Mouse (Mus musculus) CD8-positive naive resting alpha-beta T cell, adult 2 months (primary cell): Measurements from ENCODE around the gene Tmem262.

Source experiments
- DNase-seq, 2 experiments: peaks; one replicate each; pipeline ENCODE4 v3.0.0; 2022; ENCODE audit warnings: low read depth in 2 of 2, low spot score in 2 of 2

Gene Tmem262

DNA sequence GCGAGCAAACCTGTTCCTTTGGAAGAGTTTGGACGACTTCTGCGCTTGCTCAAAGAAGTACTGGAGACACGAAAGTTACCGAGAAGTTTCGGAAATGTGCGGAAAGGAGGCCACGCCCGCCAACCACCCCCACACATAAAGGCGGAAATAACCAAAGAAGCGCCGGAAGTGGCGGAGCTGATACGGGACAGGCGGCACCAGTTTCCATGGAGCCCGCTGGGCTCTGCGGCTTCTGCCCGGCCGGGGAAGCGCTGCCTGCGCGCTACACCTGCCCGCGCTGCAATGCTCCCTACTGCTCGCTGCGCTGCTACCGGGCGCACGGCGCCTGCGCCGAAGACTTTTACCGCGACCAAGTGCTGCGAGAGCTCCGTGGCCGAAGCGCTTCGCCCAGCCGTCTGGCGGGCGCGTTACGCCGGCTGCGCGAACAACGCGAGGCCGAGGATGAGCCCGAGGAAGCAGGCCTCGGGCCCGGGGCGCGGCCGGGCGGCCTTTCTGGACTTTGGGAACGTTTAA lies 18.8 kb upstream of the Tmem262 start, which contains the start of gene Znhit2:
Gene Znhit2 (plus strand): TSS at position 172 of the 513 bp plus-strand sequence.
- peak; percentile 92 to 95 for DNase-seq

DNA sequence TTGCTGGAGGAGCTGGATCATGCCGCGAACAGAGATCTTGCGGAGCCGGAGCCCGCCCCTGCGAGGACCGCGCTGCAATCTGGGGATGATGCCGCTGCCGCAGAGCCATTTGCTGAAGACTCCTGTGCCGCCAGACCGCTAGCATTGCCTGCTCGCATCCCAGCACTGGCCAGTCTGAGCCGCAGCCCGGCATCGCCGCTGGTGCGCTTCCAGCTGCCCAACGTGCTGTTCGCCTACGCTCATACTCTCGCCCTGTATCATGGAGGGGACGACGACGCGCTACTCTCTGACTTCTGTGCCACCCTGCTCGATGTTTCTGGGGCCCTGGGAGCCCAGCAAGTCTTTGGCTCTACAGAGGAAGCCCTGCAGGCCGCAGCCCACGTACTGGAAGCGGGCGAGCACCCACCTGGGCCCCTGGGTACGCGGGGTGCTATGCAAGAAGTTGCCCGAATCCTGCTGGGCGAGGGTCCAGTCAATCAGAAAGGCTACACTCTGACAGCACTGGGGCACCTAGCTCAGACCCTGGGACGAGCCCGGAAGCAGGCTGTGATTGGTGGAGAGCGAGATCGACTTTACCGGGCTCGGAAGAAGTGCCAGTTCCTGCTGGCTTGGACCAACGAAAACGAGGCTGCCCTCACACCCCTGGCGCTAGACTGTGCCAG lies 18.1 kb upstream of the Tmem262 start:
- peak; percentile 35 to 36 for DNase-seq

DNA sequence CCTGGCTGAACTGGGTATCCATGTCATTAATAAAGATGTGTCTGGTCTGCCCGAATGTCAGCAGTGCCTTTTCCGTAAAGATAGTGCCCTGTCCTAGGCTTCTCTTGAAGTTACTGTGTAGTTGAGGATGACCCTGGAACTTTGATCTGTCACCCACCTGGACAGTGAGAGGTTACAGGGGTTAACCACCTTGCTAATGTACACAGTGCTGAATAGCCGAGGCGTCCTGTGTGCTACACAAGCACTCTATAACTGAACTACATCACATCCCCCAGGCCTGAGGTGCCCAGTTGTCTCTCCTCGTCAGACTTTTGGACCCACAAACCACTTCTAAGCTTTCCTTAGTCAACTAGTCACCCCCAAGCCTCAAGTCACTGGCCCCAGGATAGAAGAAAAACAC lies 17.4 kb upstream of the Tmem262 start:
- DNase-seq = no peak

- no peak for DNase-seq
These were observed 16.8 kb upstream of the Tmem262 start for GRCm38 (mm10) chr19:6063081-6063480.

- DNase-seq = no peak
These were observed 13.3 kb upstream of the Tmem262 start for GRCm38 (mm10) chr19:6066571-6066970.

- DNase-seq = peak; percentile 79 to 89
These were observed 12.7 kb upstream of the Tmem262 start for GRCm38 (mm10) chr19:6067011-6067723.

DNA sequence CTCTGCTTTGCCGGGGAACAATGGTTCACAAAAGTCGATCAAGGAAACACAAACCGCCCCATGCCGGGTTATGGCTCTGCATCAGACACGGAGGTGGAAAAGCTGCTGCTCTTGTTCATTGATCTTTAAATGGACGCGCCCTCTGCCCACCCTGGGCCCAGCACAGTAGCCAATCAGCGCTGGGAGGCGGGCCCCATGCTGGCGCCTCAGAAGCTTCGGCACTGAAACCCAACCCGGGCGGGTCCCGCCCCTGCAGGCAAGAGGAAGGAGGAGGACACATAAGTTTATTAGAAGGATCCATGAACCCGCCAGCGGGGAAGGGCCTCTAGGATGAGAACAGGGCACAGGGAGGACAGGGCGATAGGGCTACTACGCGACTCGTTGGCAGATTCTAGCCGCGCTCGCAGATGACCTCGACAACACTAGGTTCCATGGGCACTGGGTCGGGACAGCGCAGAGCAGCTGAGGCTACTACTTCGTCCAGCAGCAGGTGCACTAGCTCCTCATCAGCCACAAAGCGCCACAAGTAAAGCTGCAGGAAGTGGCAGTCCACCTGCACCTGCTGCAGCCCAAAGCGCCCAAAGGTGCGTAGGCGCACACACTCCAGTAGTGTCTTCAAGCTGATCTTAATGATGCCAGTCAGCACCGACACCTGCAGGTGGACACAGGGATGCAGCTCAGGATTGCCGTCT lies 12.0 kb upstream of the Tmem262 start, which contains the start of gene Tm7sf2:
Gene Tm7sf2 (minus strand): TSS at position 650 of the 692 bp plus-strand sequence.
- peak; percentile 84 to 85 for DNase-seq

- peak in 1 of 2 experiments; percentile 19 for DNase-seq
These were observed 10.9 kb upstream of the Tmem262 start for GRCm38 (mm10) chr19:6068951-6069350.

GRCm38 (mm10) chr19:6069851-6070250 lies 10.0 kb upstream of the Tmem262 start:
- no peak for DNase-seq

- no peak for DNase-seq
These were observed 9.1 kb upstream of the Tmem262 start for GRCm38 (mm10) chr19:6070571-6071250.

GRCm38 (mm10) chr19:6071261-6071660 lies 8.6 kb upstream of the Tmem262 start:
- no peak for DNase-seq

GRCm38 (mm10) chr19:6073889-6074288 lies 5.9 kb upstream of the Tmem262 start:
- DNase-seq = no peak

DNA sequence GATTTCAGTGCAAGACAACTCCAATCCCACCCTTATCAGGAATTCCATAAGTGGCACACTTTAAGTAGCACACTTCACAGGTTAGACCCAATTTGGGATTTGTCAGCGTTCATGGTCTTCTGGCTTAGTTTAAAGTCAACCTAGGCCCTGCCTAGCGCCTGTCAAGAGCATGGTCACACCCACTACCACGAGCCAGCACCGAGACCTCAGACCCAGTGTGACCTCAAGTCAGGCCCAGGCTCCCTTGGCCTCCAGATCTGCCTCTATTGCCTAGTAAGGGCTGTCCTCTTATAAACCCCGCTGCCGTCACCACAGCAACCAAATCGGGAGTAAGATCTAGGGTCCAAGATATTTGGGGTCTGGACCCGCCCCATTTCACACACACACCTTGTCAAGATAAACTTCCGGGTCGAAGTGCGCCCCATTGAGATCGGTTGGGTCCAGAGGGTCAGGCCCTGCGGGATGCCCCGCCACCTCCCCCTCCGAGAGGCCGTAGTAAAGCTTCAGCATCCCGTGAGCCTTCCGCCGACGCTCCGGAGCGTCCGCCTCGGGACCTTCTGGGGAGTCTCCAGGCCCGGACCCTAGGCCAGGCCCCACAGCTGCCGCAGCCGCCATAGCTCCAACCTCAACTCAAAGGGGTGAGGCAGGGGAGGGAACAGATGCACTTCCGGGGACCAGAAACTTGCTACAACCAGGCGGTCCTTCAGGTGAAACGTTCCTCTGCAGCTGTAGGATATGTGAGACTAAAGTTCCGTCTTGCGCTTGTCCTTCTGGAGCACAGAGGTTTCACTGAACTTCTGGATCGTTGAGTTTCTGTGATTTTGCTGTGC lies 3.1 kb upstream of the Tmem262 start, which contains the start of gene Vps51:
Gene Vps51 (minus strand): TSS at position 668 of the 830 bp plus-strand sequence.
- DNase-seq = peak; percentile 78 to 85

DNA sequence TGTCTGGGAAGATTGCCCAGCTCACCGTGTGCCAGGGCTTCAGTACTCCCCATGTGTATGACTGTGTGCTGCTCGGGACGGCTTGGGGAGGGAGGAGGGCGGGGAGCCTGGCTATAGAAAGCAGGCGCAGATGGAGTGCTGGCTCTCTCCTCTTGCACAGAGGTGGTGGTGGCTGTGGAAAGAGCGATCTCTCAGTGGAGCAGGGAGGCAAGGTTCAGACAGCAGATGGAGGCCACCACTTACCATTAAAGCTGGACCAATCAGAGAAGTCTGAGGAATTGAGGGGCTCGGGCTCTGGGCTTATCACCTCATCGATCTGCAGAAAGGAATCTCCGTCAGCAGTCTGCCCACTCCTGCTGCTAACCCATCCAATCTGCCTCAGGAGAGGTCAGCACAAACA lies 2.3 kb downstream of the Tmem262 start, which contains the start of gene Gm28374:
Gene Gm28374 (minus strand): TSS at position 101 of the 400 bp plus-strand sequence.
- DNase-seq = no peak

- peak; percentile 94 to 95 for DNase-seq
These were observed 4.8 kb downstream of the Tmem262 start, which contains the start of the genes Zfpl1 and Cdca5 for GRCm38 (mm10) chr19:6084478-6085248. Gene Zfpl1 (minus strand): TSS chr19:6084956. Gene Cdca5 (plus strand): TSS chr19:6084983.

DNA sequence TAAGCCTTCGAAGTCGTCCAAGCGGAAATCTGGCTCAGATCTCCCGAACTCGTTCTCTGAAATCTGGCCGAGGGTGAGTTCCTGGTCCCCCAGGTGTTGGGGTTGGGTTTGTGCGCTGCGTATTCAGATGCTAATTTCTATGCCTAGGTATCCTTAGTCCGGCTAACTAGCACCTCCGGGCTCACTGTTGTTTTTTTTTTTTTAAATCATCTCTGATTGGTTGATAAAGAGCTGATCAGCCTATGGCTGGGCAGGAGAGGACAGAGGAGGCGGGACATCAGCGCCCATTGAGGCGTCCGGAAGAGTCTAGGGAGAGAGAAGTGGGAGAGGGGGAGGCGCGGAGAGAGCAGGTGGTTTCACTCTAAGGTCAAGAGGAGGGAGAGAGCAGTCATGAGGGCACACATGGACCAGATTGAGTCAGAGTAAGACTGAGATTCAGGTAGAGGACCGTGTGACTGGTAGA lies 5.6 kb downstream of the Tmem262 start:
- DNase-seq = peak in 1 of 2 experiments; percentile 40

DNA sequence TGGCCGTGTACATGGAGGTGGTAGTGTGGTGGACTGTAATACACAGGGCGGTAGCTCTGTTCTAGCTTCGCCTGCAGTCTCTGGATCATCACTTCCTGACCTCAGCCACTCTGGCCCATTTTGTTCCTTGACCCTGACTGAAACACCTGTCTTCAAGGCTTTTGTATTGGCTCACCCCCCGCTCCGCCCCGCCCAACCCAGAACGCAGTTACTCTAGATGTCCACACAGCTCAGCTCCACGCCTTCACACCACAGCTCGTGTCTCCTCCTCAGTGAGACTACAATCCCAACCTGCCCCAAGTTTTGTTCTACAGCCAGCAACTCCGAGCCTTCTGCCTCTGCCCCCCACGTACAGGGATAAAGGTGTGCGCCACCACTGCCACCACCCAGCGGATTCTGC lies 9.0 kb downstream of the Tmem262 start:
- DNase-seq = no peak

- DNase-seq = no peak
These were observed 14.3 kb downstream of the Tmem262 start, which contains the start of gene AC131692.1 for GRCm38 (mm10) chr19:6094119-6094518. Gene AC131692.1 (plus strand): TSS chr19:6094419.

GRCm38 (mm10) chr19:6097847-6098246 lies 18.0 kb downstream of the Tmem262 start:
- DNase-seq = no peak
